Mouse (Mus musculus): ENCODE measurements around the gene Fryl.

- TF ChIP-seq TAL1 (IDR thresholded peaks at IDR 0.05; ENCODE audit: low read length) (no peak), GATA1 (IDR thresholded peaks at IDR 0.05; ENCODE audit: low read length) (no peak)
Observed at GRCm38 (mm10) chr5:73168769-73169272, 87.6 kb downstream of the Fryl start.

Measured in erythroblast, embryonic 14.5 days (primary cell).